Mouse (Mus musculus) olfactory bulb, adult 2 months (tissue): ENCODE data around the gene Arih2.

Experiments
- CTCF ChIP-seq: fragments of 200-500 bp; IDR thresholded peaks from 2 replicates; pipeline ENCODE4 v1.5.1; 2012; ENCODE audit warnings: low read depth, mild to moderate bottlenecking, low read length, moderate library complexity; ENCODE audit not compliant: insufficient read depth
- POLR2A ChIP-seq: fragments of 200-500 bp; IDR thresholded peaks from 2 replicates; pipeline ENCODE4 v1.6.1; 2012; ENCODE audit warnings: mild to moderate bottlenecking, low read depth, low read length, moderate library complexity; ENCODE audit not compliant: insufficient read depth

DNA sequence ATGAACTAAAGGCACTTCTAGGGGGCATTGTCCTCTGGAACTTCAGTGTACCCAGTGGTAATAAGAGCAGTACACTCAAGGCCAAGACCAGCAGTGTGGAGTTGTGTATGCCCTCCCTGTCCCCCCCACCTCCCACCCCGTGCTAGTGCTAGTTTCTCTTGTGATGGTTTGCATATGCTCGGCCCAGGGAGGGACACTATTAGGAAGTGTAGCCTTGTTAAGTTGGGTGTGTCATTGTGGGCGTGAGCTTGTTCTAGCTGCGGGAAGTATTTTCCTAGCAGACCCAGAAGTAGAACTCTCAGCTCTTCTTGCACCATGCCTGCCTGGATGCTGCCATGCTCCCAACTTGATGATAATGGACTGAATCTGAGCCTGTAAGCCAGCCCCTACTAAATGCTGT, 47.2 kb downstream of the Arih2 start:
- TF ChIP-seq CTCF (no peak), POLR2A (no peak)
